Mouse (Mus musculus) small intestine, adult 10 weeks (tissue): Measurements from ENCODE around the gene Ocrl. TPM values are rescaled to one million over a fixed set of nuclear protein-coding genes. Genes with fewer than 3 reads are reported as not detected.

ENCODE experiments used
- polyA plus RNA-seq: library from polyadenylated mRNA; stranded (reverse); fragments of 350-450 nt; fragmentation: Illumina TruSeq; extraction: RNeasy Lipid Tissue Mini Kit (QIAGEN cat#74804); gene quantifications from one replicate; pipeline ENCODE4 v1.2.3, GENCODE M21; 2014; ENCODE audit warnings: low replicate concordance

Gene Ocrl
- 17.2 TPM for polyA plus RNA-seq

GRCm38 (mm10) chrX:47912306-47912792 lies at the start of gene Ocrl:
Gene Ocrl (plus strand): TSS chrX:47912387.

GRCm38 (mm10) chrX:47892431-47893024 lies 19.7 kb upstream of the Ocrl start, which contains the start of gene Smarca1:
Gene Smarca1 (minus strand): TSS chrX:47892974.

Other genes starting within 250 kb of the Ocrl start
- gene Smarca1, start 19.4 kb upstream of the Ocrl start, polyA plus RNA-seq = 3.3 TPM
- 0.59 TPM for gene Apln, start 122.5 kb downstream of the Ocrl start, polyA plus RNA-seq
- gene Xpnpep2, start 196.3 kb downstream of the Ocrl start, polyA plus RNA-seq = 13.3 TPM
- gene Sash3, start 234.0 kb downstream of the Ocrl start, polyA plus RNA-seq = 2.2 TPM